Mouse (Mus musculus): Measurements from ENCODE around the gene Ntng2.

Ntng2 gene

DNA sequence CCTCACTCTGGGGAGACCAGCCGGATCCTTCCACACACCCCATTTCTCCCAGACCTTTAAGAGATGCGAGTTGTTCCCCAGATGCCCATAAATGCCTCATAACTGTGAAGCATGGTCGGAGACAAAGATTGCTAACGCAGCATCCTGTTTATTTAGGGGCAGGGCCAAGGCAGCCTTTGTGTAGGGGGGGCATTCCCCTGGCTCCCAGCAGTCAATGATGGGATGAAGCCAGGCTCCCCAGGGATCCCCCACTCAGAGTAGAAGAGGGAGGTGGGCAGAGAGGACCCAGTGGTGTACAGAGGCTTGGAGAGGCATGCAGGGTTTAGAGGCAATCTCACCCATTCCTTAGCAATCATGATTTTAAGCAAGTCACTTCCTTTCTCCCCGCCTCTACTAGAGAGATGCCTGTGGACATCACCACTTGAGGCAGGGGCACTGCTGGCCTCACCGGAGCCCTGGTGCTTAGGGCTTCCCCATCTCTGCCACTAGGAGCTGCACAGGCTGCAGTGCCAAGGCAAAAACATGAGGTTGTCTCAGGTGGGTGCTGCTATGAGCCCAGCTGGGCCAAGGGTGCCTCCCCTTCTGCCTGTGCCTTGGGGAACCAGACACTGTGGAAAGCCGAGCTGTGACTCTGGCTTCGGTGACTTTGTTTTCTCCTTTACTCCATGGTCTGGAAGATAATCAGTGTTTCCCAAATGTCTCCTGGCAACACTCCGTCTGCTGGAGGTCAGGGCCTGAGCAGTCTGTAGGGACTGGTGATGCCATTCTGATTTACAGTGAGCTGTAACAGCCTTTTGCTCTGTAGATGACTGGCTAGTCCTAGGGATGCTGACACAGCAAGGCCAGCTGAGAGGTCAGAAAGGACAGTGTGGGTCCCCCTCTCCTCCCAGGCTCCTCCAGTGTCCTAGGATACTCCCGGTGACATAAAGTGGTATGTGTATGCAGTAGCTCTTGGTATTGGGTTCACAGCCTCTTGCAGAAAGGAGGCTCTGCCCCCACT lies 61.3 kb downstream of the Ntng2 start:
- no peak for DNase-seq

DNA sequence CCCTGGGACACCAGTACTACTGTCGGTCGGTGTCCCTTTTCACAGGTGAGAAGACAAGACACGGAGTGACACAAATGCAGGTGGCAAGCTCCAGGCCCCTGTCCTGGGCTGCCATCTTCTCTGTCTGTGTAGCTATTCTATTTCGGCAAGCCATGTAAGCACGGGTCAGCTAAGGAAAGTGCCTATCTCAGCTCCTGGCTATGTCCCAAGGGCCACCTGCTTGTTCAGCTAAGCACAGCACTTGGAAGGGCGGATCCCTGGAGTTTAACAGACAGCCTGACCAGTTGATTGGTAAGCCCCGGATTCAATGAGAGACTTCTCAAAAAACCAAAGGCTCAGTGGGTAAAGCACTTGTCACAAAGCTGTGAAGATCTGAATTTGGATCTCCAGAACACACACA lies 62.4 kb downstream of the Ntng2 start:
- DNase-seq, result peak in 1 of 2 experiments; percentile 38

DNA sequence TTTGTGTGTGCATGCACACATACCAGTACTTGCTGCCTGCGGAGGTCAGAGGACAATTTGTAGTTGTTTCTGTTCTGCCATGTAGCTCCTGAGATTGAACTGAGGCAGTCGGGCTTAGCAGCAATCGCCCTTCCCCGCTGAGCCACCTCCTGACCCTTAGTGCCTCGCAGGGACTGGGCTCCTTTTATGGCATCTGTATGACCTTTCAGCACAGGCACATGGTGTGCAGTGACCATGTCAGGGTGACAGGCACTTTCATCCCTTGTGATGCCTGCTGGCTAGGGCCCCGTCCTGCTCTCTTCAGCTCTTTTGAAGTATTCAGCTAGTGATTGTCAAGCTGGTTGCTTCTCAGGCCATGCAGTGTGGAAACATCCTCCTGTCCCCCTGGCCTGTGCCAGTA lies 66.6 kb downstream of the Ntng2 start:
- DNase-seq, result no peak

DNA sequence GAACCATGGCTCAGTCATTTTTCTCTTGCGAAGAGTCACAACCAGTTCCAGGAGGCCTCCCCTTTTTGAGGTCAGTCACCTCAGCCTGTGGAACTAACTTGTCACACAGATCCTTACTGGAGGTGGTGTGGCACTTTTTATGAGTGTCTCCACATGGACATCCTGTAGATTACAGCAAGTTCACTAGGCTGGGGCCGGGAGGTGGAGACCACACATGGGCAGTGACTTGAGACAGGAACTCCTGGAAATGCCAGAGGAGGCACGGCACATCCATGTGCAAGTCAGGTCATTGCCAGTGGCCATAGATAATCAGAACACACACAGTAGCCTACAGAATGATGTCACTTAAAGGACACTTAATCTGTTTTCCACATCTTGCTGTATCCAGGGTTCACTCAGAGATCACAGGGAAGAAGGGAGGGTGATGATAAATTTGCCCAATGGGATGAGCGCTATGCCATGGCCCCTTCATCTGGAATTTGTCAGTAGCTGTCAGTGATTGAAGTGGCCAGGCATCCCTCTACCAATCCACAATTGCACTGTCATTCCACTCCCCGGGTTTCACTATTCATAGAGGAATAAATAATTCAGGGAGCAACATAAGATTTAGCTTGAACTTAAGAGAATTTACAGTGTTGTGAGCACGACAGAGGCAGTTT lies 69.4 kb downstream of the Ntng2 start:
- DNase-seq, result no peak

DNA sequence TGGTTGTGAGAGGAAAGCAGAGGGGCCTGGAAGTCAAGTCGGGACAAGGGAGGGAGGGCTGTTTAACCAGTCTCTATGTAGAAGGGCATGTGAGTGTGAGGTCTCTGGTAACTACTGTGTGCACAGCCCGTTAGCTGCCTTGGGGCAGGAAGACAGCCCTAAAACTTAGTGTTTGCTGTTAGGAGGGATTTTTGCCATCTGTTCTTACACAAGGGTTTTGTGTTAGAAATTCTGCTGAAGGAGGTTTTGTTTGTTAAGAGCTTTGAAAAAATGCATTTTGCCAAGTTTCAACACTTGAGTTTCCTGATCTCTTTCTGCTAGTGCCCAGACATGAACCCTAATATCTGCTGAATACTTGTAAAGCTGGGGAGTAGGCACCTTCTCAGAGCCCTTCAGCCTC lies 71.7 kb downstream of the Ntng2 start:
- no peak for DNase-seq

DNA sequence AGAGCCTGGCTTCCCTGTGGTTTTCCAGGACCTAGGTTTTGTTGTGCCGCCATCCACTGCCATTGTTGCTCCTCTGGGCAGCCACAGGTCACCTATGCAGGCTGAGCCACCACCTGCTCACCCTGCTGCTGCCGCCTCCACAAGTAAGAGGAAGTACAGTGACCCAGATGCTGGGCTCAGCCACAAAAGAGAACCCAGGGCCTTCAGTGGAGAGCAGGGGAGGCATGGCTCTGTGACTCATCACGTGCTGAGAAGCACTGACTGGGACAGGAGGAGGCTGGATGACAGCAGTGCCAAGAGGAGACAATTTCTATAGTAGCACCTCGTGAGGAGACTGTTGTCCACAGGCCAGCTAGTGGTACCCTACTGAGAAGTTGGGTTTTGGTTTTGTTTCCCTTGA lies 73.0 kb downstream of the Ntng2 start:
- DNase-seq, result no peak

DNA sequence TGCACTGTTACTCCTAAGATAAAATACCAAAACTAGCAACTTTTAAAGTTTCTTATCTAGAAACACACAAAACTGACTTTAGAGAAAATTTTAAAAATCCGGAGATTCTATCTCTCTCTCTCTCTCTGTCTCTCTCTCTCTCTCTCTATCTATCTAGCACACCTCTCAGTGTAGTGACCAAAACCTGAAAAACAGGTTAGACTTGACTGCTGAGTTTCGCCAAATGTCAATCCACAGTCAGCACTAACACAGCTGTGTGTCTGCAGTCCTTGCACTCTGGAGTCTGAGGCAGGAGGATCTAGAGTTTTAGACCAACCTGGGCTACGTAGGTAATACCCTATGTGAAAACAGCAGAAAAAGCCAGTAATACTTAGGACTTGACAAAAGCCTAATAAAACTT lies 77.9 kb downstream of the Ntng2 start:
- DNase-seq, result no peak

DNA sequence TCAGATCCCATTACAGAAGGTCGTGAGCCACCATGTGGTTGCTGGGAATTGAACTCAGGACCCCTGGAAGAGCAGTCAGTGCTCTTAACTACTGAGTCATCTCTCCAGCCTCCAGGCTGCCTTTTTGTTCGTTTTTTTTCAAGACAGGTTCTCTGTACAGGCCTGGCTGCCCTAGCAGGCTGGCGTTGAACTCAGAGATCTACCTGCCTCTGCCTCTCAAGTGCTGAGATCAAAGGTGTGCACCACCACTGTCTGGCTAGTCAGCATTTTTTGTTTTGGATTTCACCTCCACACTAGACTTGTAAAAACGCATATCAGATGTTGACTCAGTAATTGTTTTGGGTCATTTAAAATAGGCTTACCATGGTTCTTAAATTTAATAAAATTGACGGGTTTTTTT lies 84.7 kb downstream of the Ntng2 start:
- DNase-seq, result no peak

DNA sequence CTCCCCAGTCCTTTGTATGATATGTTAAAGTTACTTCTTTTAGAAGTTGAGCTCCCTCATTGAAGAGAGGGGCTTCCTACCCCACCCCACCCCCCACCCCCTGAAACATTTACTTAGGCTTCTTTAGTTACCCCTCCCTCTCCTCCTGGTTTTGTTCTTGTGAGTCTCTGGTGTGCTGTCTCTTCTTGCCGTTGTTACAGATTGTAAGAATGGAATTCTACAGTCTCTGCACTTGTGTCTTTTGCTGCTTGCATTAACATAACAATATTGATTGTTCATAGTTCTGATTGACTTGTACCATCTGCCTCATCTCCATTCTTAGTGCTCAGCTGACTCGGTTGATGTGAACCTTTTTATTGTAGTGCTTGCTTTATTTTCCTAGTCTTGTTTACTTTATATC lies 100.9 kb downstream of the Ntng2 start:
- no peak for DNase-seq

Measured in cerebellum, postnatal 25 days (tissue).